ENCODE assay signal across 20 mouse cellular contexts in genomic region chr4:81897451-81897850, GRCm38 (mm10).
"Had no signal": no experiment of that assay in that cellular context is flagged by ENCODE, and none has a peak within 500 bp of the region (broad histone marks: within the 10 kb centered on the region; RNA-seq: fewer than 3 reads in every experiment).

No protein-coding gene starts in this region.

- H3K4me1 ChIP-seq: kidney, embryonic 15.5 days; limb, embryonic 12.5 days; limb, embryonic 15.5 days; liver, embryonic 12.5 days; liver, embryonic 15.5 days; midbrain, embryonic 13.5 days; neural tube, embryonic 12.5 days; neural tube, embryonic 15.5 days had no signal

- H3K4me2 ChIP-seq: kidney, embryonic 15.5 days; limb, embryonic 12.5 days; limb, embryonic 15.5 days; liver, embryonic 12.5 days; liver, embryonic 15.5 days; midbrain, embryonic 13.5 days; neural tube, embryonic 12.5 days; neural tube, embryonic 15.5 days had no signal

- ATAC-seq: liver, embryonic 12.5 days; lung, postnatal 0 days; midbrain, embryonic 13.5 days had no signal

- H3K9ac ChIP-seq: kidney, embryonic 15.5 days; limb, embryonic 12.5 days; limb, embryonic 15.5 days; liver, embryonic 12.5 days; liver, embryonic 15.5 days; midbrain, embryonic 13.5 days; neural tube, embryonic 12.5 days; neural tube, embryonic 15.5 days had no signal

- H3K9me3 ChIP-seq: kidney, embryonic 15.5 days; limb, embryonic 12.5 days; limb, embryonic 15.5 days; liver, embryonic 12.5 days; liver, embryonic 15.5 days; midbrain, embryonic 13.5 days; neural tube, embryonic 12.5 days had no signal

- H3K36me3 ChIP-seq: kidney, embryonic 15.5 days; limb, embryonic 12.5 days; limb, embryonic 15.5 days; liver, embryonic 12.5 days; liver, embryonic 15.5 days; midbrain, embryonic 13.5 days; neural tube, embryonic 12.5 days; neural tube, embryonic 15.5 days had no signal

- H3K27ac ChIP-seq: kidney, embryonic 15.5 days; limb, embryonic 12.5 days; limb, embryonic 15.5 days; liver, embryonic 12.5 days; liver, embryonic 15.5 days; macrophage; midbrain, embryonic 13.5 days; neural tube, embryonic 12.5 days; neural tube, embryonic 15.5 days had no signal

- H3K4me3 ChIP-seq: kidney, embryonic 15.5 days; limb, embryonic 12.5 days; limb, embryonic 15.5 days; liver, embryonic 12.5 days; liver, embryonic 15.5 days; midbrain, embryonic 13.5 days; neural tube, embryonic 12.5 days; neural tube, embryonic 15.5 days had no signal

- DNase-seq: kidney, adult 2 months; kidney, postnatal 14 days; kidney, postnatal 4 days; left cerebral cortex, postnatal 4 days; lung, adult 18-20 months; retina, postnatal 1 day; right cerebral cortex, postnatal 25 days; spleen, adult 18-20 months; thymus, adult 18-20 months; thymus, postnatal 36 days had no signal

- H3K27me3 ChIP-seq: kidney, embryonic 15.5 days; limb, embryonic 12.5 days; limb, embryonic 15.5 days; liver, embryonic 12.5 days; liver, embryonic 15.5 days; midbrain, embryonic 13.5 days; neural tube, embryonic 12.5 days; neural tube, embryonic 15.5 days had no signal
